Mouse (Mus musculus): ENCODE measurements around the gene Dock9.

The Dock9 gene

DNA sequence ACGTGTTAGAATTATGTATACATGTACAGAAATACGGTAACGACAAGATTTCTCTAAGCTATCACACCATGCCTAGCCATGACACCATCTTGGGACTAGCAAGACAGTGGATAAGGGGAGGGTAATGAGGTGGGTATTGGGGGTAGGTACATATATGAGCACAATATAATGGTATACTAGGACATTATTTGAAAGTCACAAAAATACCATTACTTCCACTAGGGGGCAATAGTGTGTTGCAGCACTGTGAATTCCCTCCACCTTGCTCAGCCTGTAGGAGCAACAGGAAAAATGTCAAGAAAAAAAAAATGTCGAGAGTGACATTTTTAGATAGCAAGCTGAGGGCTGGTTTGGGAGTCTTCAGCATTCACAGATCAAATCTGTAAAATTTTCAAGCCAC is 209.2 kb downstream of the Dock9 start:
- WGBS: 59% methylated on average over 4 of the region's 4 CpGs

DNA sequence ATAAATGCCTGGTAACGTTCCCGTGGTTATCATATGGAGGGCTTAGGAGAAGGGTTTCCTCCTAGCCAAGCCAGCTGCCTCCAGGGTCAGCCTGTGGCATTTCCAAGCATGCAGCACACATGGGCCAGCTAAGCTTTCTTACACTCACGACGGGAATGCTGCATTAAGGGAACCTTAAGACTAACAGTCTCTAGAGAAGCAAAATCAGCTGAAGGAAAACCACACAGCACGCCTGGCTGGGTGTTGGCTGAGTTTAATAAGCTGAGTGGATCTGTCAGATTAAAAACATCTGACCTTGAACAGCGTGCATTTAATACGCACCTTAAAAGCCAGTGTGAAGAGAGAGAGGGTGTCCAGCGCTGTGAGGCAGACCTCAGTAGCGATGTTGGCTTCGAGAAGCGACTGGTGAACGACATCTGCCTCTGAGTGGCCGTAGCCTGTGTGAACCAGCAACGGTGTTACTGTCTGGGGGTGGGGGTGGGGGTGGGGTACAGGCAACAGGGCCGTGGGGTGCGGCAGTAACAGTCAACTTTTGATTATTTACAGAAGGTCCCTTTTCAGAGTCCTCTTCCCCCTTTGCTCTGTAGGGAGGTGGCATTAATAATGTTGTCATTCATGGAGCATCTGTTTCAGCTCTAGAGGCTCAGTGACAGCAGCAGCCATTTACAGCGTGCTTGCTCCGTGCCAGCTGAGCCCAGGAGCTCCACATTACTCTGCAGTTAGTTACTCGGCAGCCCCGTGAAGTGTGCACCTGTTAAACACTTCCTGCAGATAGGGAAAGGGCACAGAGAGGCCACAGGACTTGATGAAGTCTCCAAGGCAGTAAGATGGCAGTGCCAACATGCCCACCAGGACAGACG is 211.5 kb downstream of the Dock9 start:
- WGBS: 64% methylated on average over 21 of the region's 21 CpGs

DNA sequence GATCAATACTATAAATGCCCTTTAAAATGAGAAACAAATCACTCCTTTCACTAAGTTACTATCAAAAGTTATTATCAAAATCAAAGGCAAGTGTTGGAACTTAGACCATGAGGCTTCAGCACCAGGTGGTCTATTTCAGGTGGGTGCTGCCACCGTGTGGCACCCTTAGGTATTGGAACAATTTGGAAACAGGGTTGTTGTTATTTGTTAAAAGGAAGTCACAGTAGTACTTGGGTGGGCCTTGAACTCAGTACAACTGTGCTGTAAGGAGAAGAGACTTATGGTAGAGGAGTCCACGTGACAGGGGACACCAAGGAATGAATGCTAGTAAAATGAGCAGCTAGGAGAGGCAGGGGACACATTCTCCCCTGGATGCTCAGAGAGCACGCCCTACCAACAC is 218.6 kb downstream of the Dock9 start:
- WGBS: 54% methylated on average over 3 of the region's 3 CpGs

DNA sequence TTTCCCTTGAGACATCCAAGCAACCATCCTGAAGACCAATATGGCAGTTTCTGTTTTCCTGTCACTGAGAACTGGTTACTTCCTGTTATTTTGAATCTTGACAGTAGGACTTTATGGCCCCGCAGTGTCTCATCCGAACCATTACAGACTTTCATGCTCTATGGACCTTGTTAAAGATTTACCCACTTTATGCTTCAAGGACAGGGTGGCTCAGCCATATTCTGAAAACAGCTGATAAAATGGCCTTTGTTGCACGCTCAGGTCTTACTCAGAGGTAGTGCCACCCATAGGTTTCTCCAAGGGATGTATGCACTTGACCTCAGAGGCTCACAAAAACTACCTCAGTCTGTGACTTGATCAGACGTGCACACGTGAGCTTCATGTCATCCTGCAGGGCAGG is 224.2 kb downstream of the Dock9 start:
- 94% methylated on average over 5 of the region's 5 CpGs for WGBS

DNA sequence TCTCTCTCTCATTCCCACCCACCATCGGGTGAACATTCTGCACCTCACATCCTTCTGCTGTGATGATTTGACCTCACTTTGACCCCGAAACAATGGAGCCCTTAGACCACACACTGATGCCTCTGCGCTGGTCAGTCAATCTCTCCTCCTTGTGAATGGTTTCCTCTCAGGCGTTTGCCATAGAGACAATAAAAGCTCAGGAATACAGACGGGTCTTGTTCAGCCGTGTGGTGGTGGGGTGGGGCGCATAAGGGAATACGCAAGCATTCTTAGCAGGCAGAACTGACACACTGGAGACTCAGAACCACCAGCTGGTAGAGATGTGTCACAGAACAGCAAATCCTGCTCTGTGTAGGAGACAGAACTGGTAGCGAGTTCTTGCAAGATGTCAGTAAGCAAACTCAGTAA is 230.8 kb downstream of the Dock9 start:
- 31% methylated on average over 9 of the region's 9 CpGs for WGBS

DNA sequence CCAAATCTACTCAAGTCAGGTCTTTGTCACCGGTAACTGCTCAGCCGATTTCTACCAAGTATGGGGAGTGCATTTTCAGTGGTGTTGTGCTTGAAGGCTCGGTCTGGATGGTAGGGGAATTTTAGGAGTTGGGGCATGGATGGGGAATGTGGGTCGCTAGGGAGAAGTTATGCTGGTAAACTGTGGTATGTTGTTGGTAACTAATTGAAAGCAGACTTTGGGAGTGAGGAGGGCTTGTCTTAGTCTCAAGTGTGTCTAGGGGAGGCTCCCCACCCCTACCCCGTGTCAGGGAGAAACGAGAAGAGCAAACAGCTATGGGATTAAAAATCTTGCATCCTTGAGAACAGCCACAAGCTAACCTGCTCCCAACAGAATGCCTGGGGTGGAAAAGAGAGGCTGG is 231.7 kb downstream of the Dock9 start:
- 75% methylated on average over 6 of the region's 6 CpGs for WGBS

DNA sequence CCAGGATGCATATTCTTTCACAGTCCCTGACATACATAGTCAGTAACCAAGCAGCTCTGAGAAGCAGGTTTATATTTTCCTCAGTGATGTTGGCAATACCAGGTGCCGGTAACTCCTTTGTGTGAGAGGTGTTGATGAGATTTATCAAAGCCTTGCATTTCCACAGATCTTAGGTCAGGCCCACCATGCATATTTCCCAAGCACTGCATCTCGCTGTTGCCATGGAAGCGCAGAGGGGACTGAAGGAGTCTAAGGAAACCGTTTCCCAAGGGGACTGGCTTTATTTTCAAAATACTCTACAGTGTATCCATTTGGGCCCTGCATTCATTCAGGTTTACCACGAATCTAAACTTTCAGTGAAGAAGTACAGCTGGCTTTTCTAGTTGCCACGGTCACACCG is 233.0 kb downstream of the Dock9 start:
- 60% methylated on average over 7 of the region's 7 CpGs for WGBS

DNA sequence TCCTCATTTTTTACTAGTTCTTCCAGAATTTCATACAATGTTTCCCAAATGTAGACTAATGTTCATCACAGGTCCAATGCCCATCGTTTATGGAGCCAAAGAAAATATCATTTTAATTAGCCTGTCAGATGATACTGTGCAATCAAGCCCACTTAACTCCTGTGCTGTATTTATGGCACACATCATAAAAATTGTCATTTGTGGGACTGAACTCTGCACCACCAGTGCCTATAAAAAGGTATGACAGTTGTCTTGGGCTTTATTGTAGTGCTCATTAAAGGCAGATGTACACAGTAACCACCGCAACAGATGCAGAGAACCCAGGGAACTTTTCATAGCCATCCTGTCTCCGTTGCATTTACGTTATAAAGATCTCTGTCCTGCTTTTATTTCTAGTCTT is 233.7 kb downstream of the Dock9 start:
- 73% methylated on average over 4 of the region's 4 CpGs for WGBS

DNA sequence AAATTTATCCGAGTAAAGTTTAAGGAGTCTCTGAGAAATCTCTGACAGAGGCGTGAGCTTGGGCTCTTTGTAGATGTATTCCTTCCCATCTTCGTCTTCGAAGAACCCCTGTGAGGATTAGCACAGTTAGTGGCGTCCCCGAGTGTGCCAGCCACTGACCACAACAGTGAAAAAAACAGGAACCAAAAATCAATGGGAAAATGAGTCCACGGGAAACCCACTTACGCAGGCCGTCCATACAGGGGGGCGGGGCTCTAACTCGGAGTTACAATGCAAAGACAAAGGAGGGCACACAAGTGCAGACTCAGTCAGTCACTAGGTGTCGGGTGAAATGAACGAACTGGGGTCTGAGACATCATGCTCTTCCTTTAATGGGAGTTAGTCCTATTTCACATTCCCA is 238.6 kb downstream of the Dock9 start:
- 81% methylated on average over 13 of the region's 13 CpGs for WGBS

DNA sequence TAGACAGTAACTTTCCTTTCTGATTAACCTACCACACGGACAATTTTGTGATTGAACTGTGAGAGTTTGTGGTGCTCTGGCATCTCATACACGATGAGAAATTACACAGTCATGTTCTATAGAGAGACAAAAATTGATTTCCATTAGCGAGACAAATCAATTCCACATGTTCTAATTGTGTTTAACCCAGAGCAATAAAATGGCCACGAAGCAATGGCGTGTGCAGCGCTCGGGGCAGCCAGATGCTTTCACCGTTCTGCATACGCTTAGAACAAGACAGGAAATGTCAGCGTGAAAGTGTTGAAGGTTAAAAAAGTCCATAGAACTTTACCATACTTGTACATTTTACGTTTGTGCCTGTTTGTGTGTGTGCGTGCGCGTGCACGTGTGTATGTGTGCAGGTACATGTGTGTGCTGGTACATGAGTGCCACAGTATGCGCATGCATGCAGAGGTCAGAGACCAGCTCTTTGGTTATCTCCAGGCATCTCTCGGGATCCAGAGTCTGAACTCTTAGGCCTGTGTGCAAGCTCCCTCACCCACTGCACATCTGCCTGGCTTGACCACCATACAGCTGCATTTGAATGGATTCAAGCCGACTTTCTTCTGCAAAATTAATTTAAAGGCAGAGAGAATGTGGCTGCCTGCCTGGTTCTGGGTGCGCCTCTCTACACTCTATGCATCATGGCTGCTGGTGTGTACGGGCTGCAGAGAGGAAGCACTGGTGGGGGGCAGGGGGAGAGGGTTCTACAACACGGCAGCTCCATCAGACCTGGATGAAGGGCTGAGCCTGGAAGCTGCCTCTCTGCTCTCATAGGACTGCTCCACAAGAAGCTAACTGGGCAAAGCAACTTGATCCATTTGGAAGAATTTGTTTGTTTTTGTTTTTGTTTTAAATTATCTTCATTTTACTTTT is 241.0 kb downstream of the Dock9 start:
- 91% methylated on average over 21 of the region's 21 CpGs for WGBS

DNA sequence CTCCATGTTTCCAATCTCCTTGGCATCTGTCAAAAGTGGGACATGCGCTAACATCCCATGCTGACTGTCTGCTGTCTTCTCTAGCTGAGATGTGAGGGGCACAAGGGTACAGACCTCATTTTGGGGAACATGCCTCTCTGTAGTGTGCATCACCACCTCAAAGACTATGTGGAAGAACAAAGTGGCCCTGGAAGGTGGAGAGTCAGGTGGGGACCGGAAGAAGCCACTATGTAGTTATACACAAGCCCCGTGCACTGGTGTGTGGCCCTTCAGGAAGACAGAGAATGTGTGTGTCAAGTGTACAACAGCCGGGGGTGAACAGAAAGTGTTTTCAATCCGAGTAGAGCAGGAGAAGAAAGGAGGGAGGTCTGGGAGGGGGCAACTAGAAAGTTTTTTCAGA is 245.1 kb downstream of the Dock9 start:
- WGBS: 81% methylated on average over 5 of the region's 5 CpGs

DNA sequence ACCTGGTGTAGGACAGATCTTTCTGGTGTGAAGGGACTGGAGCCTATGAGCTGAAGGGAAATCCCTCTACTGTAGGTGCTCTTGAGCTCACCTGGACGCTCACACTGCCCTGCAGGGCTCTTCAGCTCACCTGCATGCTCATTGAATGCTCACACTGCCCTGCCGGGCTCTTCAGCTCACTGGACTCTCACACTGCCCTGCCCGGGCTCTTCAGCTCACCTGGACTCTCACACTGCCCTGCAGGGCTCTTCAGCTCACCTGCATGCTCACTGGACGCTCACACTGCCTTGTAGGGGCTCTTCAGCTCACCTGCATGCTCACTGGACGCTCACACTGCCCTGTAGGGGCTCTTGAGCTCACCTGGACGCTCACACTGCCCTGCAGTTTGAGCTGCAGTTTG is 247.8 kb downstream of the Dock9 start:
- 86% methylated on average over 6 of the region's 6 CpGs for WGBS

DNA sequence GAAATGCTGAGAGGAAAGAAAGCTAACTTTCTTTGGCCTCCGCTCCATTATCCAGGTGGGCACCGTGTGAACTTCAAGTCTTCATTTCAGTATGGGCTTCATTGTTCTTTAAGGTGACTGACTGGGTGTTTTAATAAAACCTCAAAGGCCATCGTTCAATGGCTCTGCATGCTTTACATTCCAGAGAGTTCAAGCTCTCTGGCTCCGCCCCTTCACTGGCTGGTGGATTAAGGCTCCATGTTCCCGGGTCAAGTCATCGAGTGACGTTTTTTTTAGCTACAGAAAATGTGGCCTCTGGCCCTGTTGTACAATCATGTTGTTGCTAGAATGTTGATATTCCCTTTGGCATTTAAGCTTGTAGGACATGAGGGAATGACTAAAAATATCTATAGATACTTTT is 249.9 kb downstream of the Dock9 start:
- WGBS: 54% methylated on average over 7 of the region's 7 CpGs

DNA sequence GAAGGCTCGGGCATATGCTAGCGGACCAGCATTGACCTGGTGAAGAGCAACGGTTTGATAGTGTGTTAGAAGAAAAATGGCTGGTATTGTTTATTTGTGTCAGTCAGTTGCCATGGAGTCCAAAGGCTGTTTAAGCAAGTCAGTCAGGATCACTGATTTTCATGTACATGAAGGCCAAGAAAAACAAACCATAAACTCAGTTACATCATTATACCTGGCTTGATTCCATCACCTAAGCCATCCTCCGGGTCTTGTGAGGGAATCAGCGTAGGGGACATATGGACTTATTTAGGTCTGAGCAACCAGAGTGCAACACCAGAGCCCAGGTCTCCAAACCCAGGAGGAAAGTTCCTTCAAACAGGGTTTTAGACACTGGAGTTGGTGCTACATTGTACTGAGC is 251.0 kb downstream of the Dock9 start:
- 82% methylated on average over 5 of the region's 5 CpGs for WGBS

DNA sequence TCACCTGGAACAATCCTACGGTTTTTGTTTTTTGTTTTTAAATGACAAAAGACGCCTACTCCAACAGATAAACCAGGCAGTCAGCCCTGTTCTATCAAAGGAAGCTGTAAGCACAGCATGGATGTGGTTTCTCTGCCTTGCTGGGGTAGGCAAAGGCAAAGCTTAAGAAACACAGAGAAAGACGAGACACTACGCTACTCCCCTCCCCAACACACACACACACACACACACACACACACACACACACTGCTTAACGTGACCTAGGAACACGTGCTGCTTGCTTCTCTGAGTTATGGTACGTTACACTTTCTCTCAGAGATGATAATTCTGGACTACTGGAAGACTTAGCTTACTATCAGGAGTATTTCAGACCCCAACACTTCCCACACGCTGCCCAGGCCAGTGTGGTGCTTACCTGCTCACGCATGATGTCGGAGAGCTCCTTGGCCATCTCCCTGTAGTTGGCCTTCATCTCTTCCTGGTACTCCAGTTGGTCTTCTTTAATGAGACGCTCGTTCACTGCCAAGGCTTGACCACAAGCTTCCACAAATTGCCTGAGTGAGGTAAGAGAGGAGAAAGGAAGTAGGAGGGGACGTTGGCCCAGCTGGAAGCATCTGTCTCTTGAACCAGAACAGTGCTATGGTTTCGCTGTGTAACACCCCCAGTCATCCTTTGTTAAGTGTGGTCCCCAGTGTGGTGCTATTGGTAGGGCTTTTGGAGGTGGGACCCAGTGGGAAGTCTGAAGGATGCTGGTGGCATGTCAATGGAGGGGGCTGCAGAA is 251.9 kb downstream of the Dock9 start:
- WGBS: 86% methylated on average over 14 of the region's 14 CpGs

DNA sequence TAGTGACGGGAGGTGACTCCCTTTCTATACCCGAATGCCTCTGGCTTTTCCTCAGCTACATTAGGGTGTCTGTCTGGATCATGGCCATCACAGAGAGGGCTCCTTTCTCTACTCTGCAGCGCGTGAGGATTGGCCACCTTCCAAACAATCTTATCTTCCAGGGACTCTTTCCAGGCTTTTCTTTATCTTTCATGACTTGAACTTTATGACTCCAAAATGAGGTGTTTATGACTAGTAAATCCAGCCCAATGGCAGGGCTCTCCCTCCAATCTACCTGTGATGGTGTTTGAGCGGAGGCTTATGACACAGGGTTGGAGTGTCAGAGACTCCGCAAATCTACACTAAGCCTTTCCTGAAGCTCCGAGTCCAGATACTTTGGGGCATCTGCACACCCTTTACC is 256.4 kb downstream of the Dock9 start:
- WGBS: 75% methylated on average over 7 of the region's 7 CpGs

DNA sequence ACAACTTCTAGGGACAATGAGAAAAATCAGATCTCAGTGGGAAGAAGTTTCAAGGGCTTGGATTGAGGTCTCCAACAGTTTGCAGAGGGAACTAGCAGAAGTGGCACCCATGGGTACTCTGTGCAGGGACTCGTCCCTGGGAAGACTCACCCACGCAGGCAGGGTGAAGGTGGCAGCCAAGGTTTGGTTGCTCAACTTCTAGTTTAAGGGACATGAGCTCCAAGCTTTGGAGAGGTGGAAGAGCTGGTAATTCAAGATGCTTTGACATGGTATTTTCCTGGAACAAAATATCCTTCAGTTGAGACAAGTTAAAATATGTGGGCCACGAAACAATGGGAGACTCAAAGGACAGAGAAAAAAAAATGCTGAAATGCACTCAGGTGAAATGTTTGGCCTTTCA is 263.1 kb downstream of the Dock9 start:
- WGBS: 74% methylated on average over 3 of the region's 3 CpGs

DNA sequence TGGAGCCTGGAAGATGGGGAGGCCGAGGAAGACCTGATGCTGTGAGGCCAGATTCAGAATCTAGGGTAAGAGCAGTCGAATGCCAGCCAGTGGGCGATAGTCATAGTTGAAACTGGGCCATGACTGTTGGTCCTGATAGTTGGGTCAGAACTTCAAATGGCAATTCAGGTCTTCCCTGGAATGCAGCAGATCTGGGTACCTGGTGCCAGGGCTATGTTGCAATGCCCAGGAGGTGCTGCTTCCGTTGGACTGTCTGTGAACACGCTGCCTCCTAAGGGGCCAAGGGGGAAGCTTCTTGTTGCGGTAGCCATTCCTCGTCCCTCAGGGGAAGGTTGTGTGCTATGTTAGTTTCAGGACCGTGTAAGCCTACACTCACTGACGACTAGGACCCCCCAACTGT is 266.8 kb downstream of the Dock9 start:
- WGBS: 85% methylated on average over 9 of the region's 9 CpGs

DNA sequence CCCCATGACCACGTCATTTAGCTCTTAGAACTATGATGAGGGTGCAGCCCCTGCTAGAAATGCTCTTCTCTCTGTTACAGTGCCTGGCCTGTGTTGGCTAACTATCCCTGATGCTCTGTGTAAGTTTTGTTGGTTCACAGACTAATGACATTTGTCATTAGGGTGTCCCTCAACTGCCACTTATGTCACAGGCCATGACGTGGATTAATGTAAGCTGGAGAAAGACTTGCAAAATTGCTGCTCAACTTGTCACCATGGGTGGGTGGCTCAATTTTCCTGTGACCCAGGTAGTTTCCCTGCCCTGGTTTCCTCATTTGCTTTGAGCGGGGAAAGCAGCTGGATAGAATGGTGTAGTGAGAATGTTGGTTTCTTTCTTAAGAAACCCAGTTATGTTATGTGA is 269.8 kb downstream of the Dock9 start:
- 88% methylated on average over 3 of the region's 3 CpGs for WGBS

DNA sequence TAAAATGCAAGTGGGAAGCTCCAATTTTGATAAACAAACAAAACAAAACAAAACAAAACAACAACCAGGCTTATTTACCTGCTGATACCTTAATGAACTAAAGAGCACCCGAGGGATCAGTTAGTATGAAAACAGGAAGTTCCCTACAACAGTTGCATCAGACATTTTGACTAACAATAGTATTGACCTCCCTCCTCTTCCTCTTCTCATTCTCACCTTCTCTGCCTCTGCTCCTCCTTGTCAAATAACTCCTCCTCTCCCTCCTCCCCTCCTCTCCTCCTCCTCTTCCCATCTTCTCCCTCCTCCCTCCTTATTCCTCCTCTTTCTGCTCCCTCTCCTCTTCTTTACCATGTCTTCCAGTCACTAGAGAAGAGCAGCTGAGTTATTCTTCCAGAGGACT is 270.4 kb downstream of the Dock9 start:
- 76% methylated on average over 1 of the region's 1 CpGs for WGBS

DNA sequence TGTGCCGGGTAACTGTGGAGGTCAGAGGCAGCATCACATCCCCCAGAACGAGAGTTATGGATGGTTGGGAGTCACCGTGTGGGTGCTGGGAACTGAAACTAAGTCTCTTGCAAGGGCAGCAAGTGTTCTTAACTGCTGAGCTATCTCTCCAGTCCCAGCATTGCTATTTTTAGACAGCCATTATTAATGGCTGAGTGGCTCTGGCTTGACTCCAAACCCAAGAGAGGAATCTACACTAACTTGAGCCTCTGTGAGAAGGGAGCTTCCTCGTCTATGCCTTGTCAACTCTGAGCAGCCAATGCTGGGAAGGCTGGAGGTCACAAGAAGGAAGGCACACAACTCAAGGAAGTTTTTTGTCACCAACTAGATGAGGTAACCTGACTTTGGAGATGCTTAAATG is 275.9 kb downstream of the Dock9 start:
- 72% methylated on average over 4 of the region's 4 CpGs for WGBS

DNA sequence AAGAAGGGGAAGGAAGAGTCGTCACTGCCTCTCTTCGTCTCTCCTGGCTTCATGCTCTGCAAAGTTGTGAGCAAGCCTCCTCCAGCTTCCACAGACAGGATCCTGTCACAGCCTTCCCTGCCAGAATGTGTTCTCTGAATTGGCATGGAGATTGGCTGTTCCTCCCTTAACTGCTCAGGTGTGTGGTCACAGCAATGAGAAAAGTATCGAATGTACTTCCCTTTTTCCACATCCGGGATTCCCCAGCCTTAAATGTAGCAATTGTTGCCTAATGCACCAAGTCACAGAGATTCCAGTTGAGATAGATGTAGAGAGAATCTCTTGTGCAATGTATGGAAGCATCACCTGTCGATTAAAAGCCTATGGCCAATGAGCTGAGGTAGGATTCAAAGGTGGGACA is 280.8 kb downstream of the Dock9 start:
- 78% methylated on average over 5 of the region's 5 CpGs for WGBS
